Mouse (Mus musculus) granulocyte monocyte progenitor cell, adult 5-6 weeks (primary cell): Measurements from ENCODE around the gene Nrxn3. TPM values are rescaled to one million over a fixed set of nuclear protein-coding genes. Genes with fewer than 3 reads are reported as not detected.

Experiments used
- ATAC-seq: replicated peaks from 2 replicates; pipeline ENCODE4 v1.8.0; 2016; ENCODE audit warnings: mild to moderate bottlenecking, moderate TSS enrichment, inconsistent platforms; ENCODE audit not compliant: poor library complexity, severe bottlenecking
- total RNA-seq, 2 experiments: library from RNA; stranded (forward) in 1 of 2; stranded (reverse) in 1 of 2; fragments of 200-712, 200-1000 nt in 1 of 2; fragments of >200 nt in 1 of 2; fragmentation: Nextera tagmentation in 1 of 2; gene quantifications; 2 replicates each; pipeline ENCODE4 v1.2.3; 2014 to 2017

Gene Nrxn3
- total RNA-seq, 2 experiments from 2014 or later = not detected

DNA sequence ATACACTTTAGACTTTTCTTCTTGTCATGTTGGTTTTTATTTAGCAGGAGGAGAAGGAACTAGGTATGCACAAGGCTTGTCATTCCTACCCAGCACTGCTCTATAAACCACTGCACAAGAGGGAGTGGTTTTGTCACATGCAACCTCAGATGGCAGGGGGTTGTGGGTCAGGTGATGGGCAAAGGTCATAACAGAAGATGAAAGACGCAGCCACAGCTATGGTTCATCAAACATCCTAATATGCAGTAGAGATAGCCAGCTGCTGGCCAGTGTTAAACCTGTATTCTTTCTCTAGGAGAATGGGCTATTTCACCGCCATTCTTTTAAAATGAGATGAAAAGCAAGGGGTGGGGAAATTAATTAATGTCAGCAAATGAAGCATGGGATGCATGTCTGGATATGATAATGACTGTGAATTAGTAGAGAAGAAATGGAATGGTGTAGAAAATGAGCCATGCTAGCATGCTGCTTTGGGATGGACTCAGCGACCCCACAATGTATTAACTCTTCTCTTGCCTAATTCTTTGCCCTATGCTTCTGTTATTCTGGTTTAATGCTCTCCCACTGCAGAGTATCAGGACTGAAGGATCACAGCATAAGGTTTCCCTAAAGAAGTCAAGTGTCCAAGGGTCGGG lies 313.4 kb downstream of the Nrxn3 start:
- ATAC-seq = no peak

DNA sequence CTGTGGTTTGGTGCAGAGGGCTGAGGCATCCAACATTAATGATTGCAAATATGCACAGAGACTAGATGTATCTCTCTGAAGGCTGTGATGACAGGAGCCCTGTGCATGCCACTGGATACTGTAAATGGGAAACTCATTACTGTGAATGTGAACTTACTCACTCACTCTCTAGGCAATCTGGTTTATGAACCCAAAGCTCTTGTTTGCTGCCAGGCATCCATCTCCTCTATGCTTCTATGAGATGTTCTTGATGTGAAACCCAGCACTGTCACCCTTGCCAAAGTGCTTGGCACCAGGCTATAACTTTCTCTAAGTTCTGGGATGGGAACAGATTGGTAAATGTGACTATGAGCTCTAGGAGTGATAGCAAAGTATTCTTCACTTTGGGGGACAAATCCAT lies 317.5 kb downstream of the Nrxn3 start:
- no peak for ATAC-seq

DNA sequence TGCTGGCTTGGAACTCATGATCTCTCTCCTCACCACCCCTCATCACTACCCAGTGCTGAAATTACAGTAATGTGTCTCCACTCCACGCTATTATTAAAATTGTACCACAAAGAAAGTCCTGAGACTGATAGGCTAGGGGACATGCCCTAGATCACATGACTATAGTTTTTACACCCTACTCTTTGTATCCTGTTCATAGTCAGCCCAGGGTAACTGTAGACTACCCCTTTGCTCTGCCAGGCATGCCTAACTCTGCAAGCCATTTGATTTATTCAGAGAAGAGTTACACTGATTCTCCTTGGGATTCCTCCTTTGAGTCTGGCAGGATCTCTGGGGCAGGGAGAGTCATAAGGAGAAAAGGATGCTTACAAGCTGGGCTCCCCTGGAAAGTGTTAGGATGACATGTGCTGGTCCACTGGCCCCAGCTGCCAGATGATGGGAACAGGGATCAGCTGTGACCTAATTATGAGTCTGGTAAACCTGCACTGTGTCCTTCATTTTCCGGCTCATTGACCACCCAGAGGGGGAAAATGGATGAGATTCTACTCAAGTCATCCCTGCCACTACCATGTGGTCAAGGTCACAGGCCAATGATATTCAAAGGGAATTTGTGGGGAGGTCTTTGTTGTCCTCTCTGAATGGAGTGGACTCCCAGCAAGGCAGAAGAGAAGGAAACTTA lies 318.9 kb downstream of the Nrxn3 start:
- ATAC-seq = no peak

DNA sequence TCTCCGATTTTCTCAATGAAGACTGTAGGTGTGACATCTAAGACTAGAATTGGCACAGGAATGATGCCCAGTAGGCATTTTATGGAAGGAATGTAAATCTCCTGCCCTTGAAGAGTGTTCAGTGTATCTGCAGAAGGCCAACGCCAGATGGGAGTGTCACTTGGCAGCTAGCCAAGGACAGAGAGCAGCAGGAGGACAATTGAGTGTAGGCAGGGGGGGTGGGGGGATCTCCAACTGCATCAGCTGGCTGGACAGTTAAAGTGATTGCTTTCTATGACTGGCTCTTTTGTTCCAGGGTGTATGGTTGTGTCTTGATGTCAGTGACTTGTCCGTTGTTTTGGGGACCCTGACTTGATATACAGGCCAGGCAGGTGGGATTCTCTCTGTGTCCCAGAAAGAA lies 326.6 kb downstream of the Nrxn3 start:
- no peak for ATAC-seq

DNA sequence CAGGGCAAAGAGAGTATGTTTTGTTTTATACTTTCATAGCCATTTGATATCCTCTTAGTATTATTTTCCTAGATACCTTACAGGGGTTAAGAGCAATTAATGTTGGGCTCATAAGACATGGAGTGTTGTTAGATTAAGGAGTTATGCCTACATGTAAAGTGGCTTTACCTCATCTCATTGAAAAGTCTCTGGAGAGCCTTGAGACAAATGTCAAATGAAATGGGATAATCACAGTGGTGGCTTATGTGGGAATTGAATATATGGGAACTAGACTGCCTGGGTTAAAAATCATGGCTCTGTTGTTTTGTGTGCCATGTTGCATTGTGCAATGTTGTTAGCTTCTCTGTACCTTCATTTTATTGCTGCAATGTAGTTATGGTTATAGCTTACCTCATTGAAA lies 327.0 kb downstream of the Nrxn3 start:
- no peak for ATAC-seq

DNA sequence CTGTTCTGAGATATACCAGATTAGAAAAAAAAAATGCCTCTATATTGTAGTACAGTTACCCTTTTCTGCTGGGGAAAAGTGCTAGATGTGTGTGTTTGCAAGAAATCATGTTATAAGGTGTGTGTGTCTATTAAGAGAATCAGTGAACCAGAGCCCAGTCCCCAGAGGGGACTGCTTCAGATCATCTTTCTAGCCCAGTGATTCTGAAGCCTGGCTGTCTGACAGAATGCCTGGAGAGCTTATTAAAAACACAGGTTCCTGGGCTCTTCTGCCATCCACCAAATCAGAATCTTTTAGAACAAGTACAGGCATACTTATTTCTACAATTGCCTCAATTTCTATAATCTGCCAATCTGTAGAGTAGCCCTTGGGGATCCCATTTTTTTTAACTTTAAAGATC lies 349.8 kb downstream of the Nrxn3 start:
- ATAC-seq = no peak

DNA sequence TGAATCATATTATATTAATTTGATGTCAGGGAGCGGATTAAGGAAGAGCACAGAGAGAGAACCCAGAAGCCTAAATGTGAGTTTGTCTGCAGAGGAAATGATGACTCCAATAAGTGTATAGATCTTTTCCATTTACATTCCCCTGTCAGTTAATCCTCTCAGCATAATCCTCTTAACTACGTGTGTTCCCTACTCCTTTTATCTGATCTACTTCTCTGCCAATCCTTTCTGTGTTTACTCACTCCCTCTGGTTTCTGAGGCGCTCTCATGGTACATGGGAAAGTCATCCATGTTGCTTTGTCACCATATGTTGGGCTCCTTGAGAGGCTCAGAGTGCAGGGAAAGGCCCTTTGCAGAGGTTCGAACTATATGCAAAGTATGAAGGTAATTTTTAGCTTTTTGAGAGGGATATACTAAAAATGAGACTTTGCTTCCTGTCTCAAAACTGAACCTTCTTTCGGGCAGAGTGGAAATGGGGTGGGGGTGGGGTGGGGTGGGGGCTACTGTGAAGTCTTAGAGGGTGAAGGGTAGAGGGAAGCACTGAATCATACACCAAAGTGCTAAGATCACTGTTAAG lies 350.6 kb downstream of the Nrxn3 start:
- no peak for ATAC-seq

DNA sequence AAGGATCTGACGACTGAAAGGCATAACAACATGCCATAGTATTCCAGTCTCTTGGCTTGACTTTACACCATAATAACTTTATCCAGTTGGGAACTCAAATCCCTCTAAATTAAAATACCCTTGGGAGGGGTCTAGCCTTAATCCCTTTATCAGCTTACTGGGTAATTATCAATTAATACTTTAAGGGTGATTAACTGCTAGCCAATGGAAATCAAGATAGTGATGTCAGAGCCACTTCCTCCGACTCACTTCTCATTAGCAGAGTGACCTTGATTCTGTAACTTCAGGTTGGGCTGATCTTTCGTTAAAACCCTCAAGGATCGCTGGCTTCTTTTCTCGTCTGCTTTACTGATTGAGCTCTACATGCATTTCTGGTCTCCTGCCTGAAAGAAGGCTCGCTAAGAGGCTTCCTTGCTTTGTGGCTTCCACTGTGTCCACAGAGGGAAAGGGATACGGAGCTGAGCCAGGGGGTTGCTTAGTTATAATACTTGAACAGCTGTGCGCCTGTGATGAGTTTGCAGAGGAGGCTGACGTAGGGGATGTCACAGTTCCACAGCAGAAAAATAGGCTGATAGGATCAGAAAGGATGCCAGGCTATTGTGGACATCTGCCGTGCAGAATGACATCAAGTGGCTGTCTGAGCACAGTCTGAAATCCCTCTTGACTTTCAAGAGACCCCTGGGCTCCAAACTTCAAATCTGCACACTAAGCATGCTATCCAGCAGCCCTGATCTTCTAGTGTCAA lies 352.0 kb downstream of the Nrxn3 start:
- no peak for ATAC-seq

DNA sequence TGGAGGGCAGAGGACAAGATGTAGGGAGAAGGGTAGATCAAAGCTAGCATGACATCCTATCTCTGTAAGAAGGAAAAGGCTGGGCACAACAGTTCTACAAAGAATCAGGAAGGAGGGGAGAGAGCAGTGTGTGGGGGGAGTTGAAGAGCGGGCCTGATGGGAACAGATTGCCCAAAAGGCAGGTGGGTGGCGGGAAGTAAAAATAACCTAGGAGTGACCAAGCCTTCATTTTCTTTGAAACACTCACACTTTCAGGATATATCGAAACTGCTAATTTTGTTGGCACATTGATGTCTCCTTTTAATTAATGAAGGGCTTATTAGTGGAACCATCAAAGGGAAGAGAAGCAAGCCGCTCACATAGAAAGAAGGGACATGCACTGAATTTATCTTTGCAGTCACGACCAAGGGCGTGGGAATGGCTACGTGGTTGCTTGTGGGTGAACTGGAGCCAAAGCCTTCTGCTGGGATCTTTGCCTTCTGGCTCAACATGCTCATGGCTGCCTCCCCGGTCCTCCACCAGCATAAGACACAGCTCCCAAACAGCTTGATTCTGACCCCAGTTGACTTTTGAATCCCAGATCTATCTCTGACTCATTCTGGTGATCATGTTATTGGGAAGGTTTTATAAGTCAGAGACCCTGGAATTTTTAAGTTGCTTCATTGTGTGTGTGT lies 371.3 kb downstream of the Nrxn3 start:
- no peak for ATAC-seq

DNA sequence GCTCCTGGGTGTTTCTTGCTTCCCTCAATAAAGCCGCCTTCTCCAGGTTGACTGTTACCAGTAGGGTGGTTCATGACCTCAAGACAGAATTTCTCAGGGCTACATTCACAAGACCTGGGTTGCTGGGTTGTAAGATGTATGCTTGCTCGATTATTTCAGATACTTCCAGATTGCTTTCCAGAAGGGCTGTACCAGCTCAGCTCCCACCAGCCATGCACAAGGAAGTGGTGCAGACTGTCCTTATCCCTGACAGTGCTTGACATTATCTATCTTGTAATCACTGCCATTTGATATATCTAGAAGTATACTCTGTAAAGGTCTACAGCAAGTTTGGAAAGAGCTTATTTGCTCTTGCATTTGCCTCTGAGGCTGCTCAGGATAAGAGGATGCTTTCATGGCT lies 374.9 kb downstream of the Nrxn3 start:
- ATAC-seq = no peak

DNA sequence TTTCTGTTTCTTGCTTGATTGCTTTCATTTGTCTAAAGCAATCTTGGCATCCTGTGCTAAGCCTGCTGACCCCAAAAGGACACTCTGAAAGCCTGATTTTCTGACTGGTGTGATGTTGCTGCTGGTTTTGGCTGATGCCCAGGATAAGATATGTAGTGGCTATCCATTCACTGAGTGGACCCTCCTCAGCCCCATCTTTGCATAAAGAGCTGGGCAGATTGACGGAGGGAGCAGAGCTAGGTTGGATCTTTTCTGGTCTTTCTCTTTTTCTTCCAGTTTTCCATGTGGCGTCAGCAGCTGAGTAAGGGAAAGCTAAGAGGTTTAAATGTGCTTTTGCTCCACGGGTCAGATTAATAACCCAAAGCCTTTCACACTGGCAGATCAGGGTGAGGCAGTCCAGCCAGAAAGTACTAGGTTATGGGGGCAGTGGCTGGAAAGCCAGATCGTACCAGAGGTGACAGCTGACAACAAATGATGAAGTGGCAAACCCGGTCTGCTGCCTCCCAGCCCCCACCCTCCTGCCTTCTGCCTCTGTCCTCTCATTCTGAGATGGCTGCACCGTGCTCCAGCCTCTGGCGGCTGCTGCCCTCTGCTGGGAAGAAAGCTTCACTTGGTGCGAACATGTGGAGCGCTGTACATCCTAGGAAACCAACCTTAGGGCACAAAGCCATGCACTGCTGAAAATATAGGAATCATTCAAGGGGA lies 383.5 kb downstream of the Nrxn3 start:
- ATAC-seq = 0 out of 2 replicates have a peak, but pooled peaks have one; percentile 42

DNA sequence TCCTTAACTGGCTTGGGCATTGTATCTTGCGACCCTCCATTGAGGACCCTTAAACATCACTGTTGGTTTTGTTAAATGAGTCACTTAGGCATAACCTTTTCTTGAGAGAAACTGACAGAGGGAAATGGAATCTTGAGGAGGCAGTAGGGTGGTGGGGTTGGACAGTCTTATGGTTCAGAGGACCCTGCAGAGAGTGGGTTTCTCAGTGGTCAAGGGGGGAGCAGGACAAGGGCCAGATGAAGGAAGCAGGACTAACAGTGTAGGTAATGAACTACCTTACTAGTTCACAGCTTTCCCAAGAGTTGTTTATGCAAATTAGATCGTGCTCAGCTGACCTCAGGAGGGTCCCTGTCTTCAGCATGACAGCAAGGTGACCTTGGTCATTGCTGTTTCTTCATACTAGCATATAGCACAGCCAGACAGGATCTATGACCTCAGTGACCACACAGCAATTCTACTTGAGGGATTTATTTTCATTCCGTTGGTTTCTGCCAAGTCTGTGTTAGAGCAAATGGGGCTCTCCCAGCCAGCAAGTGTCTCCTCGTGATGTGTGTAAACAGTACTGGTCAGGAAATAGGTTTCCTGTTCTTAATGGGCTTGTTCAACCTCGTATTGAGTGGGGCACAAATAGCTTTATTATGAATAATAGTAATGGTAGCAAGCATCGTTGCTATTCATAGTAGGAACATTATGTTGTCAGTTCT lies 384.4 kb downstream of the Nrxn3 start:
- ATAC-seq = no peak

DNA sequence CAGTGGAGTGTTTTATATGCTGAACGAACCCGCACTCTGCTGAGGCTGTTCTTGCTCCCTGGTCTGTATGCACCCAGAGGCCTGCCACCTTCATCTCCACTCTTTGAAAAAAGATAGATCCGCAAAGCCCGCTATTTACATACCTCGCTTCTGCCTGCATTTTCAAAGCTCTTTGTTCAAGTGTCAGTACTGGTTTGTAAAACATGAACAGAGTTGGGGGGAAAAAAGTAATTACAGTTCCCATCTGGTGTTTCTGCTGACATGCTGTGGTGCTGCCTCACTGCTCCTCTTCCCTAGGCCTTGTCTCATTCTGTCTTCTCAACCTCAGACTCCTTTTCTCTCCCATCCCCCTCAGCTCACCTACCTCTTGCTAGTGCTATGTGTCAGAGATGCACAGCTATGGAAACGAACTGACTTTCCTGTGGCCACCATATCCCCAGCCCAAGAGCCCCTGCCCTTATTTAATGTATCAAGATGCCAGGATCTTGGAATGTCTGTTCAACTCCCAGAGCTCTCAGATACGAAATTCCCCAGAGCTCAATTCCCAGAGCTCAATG lies 387.2 kb downstream of the Nrxn3 start:
- ATAC-seq = no peak

DNA sequence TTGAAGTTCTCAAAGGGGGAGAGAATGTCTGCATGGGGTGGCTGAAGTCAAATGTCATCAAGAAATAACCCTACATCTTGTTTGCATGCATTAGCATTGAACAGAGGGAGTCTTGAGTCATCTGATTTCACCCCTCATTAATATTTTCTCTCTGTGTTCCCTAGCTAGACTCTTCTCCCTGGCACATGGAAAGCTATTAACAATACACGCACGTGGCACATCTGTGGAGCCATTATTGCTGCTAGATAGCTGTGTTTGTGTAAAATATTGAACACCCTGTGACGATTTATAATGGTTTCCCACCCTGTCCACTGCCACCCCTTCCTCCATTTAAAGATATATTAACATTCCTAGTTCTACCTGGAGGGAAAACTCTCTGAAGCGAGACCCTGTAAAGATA lies 405.9 kb downstream of the Nrxn3 start:
- no peak for ATAC-seq

DNA sequence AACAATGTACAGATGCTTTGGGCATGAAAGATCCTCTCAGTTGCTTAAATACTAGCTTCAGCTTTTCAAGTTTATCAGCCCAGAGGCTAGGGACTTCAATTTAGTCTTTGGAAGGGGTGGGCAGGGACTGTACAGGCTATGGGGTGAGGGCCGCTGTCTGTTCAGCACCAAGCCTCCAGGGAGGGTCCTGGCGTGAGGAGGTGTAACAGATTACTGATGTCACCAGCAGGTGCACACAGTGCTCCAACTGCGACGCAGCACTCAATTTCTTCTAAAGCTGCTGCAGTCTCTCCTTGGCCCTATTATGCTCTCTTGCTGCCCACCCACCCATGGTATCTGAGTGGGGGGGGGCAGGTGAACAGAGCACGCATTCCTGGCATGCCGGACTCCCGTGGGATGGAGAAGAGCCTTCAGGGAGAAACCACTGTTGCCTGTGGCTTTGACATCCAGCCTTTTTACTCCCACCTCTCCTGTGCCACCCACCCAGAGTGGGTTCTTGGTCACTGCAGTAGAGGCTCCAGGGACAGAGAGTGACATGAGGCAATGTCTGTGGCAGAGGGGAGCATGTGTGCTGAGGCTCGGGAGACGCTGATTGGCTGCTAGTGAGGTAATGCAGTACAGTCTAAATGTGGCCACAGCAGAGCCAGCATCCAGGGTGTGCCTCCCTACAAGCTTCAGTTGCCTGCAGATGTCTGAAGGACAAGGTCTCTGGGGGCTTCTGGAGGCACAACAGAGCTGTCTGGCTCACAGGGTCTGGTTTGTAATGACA lies 406.6 kb downstream of the Nrxn3 start:
- no peak for ATAC-seq

DNA sequence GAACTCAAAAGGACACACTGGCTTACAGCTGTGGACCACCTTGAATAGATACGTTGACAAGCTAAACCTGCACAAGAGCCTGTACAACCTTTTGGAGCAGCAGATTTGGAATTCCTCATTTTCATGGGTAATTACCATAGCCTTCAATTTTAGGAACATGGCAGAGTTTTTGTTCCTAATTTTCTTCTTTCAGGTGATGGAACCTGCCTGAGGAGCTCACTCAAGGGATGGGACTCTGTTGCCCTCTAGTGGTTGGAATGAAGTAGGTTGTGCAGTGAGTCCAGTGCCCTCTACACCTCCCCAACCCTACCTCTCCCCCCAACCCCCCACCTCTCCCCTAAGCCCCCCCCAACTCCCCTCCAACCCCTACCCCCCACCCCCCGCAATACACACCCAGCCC lies 411.7 kb downstream of the Nrxn3 start:
- ATAC-seq = peak; percentile 73

DNA sequence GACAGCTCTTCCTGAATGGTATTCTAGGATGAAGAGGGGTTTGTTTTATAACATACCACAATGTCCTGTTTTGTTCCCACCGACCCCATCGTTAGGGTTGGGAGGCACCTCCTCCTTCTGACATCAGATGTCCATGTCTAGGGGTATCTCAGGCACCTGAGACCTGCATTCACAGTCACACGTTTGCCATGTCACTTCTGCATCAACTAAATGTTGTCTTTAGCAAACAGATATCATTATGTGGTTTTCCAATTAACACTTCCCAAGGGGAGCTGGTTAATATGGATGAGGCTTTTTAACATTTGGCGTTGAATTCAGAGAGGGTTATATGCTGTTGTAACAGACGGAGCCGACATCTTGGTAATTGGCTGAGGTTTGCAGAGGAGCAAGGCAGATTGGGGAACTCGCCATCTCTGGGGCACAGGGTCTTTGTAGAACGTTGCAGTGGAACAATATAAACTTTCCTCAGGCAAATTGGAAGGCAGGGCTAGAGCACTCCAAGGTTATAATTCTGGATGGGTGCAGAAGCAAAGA lies 412.2 kb downstream of the Nrxn3 start:
- no peak for ATAC-seq

DNA sequence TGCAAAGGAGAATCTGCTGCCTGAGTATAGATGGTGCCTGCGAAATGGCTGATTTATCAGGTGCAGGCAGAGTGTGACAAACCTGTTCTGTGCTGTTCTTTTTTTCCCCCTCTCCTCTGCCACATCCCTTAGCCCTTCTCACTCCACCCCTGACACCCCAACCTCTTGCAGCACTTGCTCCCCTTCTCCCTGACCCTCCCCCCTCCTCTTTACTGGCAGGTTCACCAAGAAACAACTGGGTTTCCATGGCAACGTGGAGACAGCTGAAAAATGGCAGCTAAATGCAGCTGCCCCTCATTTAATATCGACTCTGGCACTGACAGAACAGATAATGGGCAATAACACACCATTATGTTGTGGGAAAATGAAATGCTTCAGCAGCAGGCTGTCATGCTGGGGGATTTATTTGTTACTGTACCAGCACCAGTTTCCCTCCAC lies 426.3 kb downstream of the Nrxn3 start:
- ATAC-seq = no peak
